Mouse (Mus musculus): ENCODE results near the gene Rfc1. TPM values are rescaled to one million over a fixed set of nuclear protein-coding genes. Genes with fewer than 3 reads are reported as not detected.
A peak's percentile ranks its signal among the peaks of the same experiment; 100 is the strongest.

Gene Rfc1
- polyA plus RNA-seq (2012; rRNA removed) (15.5 and 19.0 TPM in 2 replicates), polyA plus RNA-seq (2014; fragmentation: Nextera tagmentation; extraction: Ambion mirVana) (36.4 and 40.4 TPM in 2 replicates)

- no peaks in the 10 kb centered on the region for H3K27me3 ChIP-seq (ENCODE audit: control insufficient read depth, insufficient read depth, low read length)
- TF ChIP-seq CTCF (IDR thresholded peaks at IDR 0.05; ENCODE audit: low read depth) (no peak), EP300 (IDR thresholded peaks at IDR 0.05; ENCODE audit: low read depth) (0 out of 2 replicates have a peak, but pooled peaks have one; percentile 19)
- WGBS (ENCODE audit: insufficient replicate concordance) = under 1% methylated on average over 65 of the region's 65 CpGs
- H3K9me3 ChIP-seq (ENCODE audit: control insufficient read depth, low read length) = no peaks in the 10 kb centered on the region
- peak within 1 kb of the TSS; percentile 86 to 89 for H3K4me3 ChIP-seq (ENCODE audit: insufficient read depth in 1 of 2, low read depth in 2 of 2, low read length in 2 of 2)
- H3K36me3 ChIP-seq (replicated peaks; ENCODE audit: control insufficient read depth, insufficient read depth, low read depth) = no peaks in the 10 kb centered on the region; the same call in 1 of the 2 replicates
- peak; percentile 97 for ATAC-seq (ENCODE audit: insufficient read depth)
- peak within 1 kb of the TSS; percentile 71 for H3K4me2 ChIP-seq (ENCODE audit: low read depth)
- DNase-seq (ENCODE audit: low read depth in 3 of 3, low spot score in 3 of 3) = peak; percentile 84 to 88 (median 85)
- peak within 1 kb of the TSS; percentile 66 for H3K27ac ChIP-seq
- peak within 1 kb of the TSS; percentile 74 for H3K9ac ChIP-seq (replicated peaks)
- peaks cover 7 to 8% of the 10 kb centered on the region in 2 experiments for H3K4me1 ChIP-seq (replicated peaks; ENCODE audit: control insufficient read depth in 2 of 2, insufficient read depth in 2 of 2, low read length in 1 of 2)
Measured at GRCm38 (mm10) chr5:65335298-65336074, at the start of gene Rfc1. Gene Rfc1, minus strand, starts transcription at chr5:65335670.

- H3K27me3 ChIP-seq (ENCODE audit: control insufficient read depth, insufficient read depth, low read length) = no peaks in the 10 kb centered on the region
- no peak overlapping the region for H3K4me3 ChIP-seq (ENCODE audit: insufficient read depth in 1 of 2, low read depth in 2 of 2, low read length in 2 of 2)
- TF ChIP-seq CTCF (IDR thresholded peaks at IDR 0.05; ENCODE audit: low read depth) = no peak
- TF ChIP-seq EP300 (IDR thresholded peaks at IDR 0.05; ENCODE audit: low read depth) = no peak
- no peak overlapping the region for H3K4me2 ChIP-seq (ENCODE audit: low read depth)
- no peak overlapping the region for H3K27ac ChIP-seq
- H3K36me3 ChIP-seq (replicated peaks; ENCODE audit: control insufficient read depth, insufficient read depth, low read depth) = no peaks in the 10 kb centered on the region
- ATAC-seq (ENCODE audit: insufficient read depth) (no peak), DNase-seq (ENCODE audit: low read depth in 3 of 3, low spot score in 3 of 3) (no peak)
- no peak overlapping the region for H3K9ac ChIP-seq (replicated peaks)
- 66% methylated on average over 7 of the region's 7 CpGs for WGBS (ENCODE audit: insufficient replicate concordance)
- H3K4me1 ChIP-seq (replicated peaks; ENCODE audit: control insufficient read depth in 2 of 2, insufficient read depth in 2 of 2, low read length in 1 of 2) = 0 out of 4 replicates have a peak, but pooled peaks cover 0 to 2% of the 10 kb centered on the region in 2 experiments
- no peaks in the 10 kb centered on the region for H3K9me3 ChIP-seq (ENCODE audit: control insufficient read depth, low read length)
Measured at GRCm38 (mm10) chr5:65374746-65375145, 39.3 kb upstream of the Rfc1 start.

- Histone ChIP-seq H3K9ac (replicated peaks) (no peak overlapping the region), H3K4me1 (replicated peaks; ENCODE audit: control insufficient read depth in 2 of 2, insufficient read depth in 2 of 2, low read length in 1 of 2) (0 out of 4 replicates have a peak, but pooled peaks cover 0 to 3% of the 10 kb centered on the region in 2 experiments), H3K27ac (no peak overlapping the region), H3K4me3 (ENCODE audit: insufficient read depth in 1 of 2, low read depth in 2 of 2, low read length in 2 of 2) (no peak overlapping the region), H3K27me3 (ENCODE audit: control insufficient read depth, insufficient read depth, low read length) (no peaks in the 10 kb centered on the region), H3K4me2 (ENCODE audit: low read depth) (no peak overlapping the region), H3K36me3 (replicated peaks; ENCODE audit: control insufficient read depth, insufficient read depth, low read depth) (no peaks in the 10 kb centered on the region), H3K9me3 (ENCODE audit: control insufficient read depth, low read length) (no peaks in the 10 kb centered on the region)
- 78% methylated on average over 7 of the region's 7 CpGs for WGBS (ENCODE audit: insufficient replicate concordance)
- ATAC-seq (ENCODE audit: insufficient read depth) = no peak
- TF ChIP-seq EP300 (IDR thresholded peaks at IDR 0.05; ENCODE audit: low read depth) (no peak), CTCF (IDR thresholded peaks at IDR 0.05; ENCODE audit: low read depth) (no peak)
- no peak for DNase-seq (ENCODE audit: low read depth in 3 of 3, low spot score in 3 of 3)
Measured at GRCm38 (mm10) chr5:65371551-65371950, 36.1 kb upstream of the Rfc1 start.

DNA sequence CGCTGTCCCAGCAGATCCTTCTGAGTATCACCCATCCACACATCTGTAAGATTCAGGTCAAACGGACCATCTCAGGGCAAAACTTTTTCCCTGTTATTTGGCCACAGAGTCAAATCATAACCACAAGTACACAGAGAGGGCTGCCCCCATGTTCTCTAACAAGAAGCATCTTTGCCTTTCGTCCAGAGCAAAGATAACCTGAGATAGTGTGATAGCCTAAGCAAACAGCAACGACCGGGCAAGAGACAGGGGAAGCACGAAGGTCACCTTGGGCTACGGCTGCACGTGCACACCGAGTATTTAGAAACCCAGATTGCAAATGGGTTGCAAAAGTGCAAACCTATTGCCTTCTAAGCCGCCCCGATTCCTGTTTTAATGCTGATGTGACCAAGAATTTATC lies 32.4 kb upstream of the Rfc1 start:
- DNase-seq (ENCODE audit: low read depth in 3 of 3, low spot score in 3 of 3) = no peak
- Histone ChIP-seq H3K36me3 (replicated peaks; ENCODE audit: control insufficient read depth, insufficient read depth, low read depth) (no peaks in the 10 kb centered on the region), H3K4me3 (ENCODE audit: insufficient read depth in 1 of 2, low read depth in 2 of 2, low read length in 2 of 2) (no peak overlapping the region), H3K27ac (no peak overlapping the region), H3K9me3 (ENCODE audit: control insufficient read depth, low read length) (no peaks in the 10 kb centered on the region), H3K4me2 (ENCODE audit: low read depth) (peak overlapping the region; percentile 26; the same call in 1 of the 2 replicates), H3K9ac (replicated peaks) (no peak overlapping the region), H3K4me1 (replicated peaks; ENCODE audit: control insufficient read depth in 2 of 2, insufficient read depth in 2 of 2, low read length in 1 of 2) (0 out of 4 replicates have a peak, but pooled peaks cover 0 to 2% of the 10 kb centered on the region in 2 experiments), H3K27me3 (ENCODE audit: control insufficient read depth, insufficient read depth, low read length) (no peaks in the 10 kb centered on the region)
- ATAC-seq (ENCODE audit: insufficient read depth) = peak; percentile 57; the same call in 1 of the 2 replicates
- TF ChIP-seq EP300 (IDR thresholded peaks at IDR 0.05; ENCODE audit: low read depth) (no peak), CTCF (IDR thresholded peaks at IDR 0.05; ENCODE audit: low read depth) (no peak)
- 62% methylated on average over 11 of the region's 11 CpGs for WGBS (ENCODE audit: insufficient replicate concordance)

DNA sequence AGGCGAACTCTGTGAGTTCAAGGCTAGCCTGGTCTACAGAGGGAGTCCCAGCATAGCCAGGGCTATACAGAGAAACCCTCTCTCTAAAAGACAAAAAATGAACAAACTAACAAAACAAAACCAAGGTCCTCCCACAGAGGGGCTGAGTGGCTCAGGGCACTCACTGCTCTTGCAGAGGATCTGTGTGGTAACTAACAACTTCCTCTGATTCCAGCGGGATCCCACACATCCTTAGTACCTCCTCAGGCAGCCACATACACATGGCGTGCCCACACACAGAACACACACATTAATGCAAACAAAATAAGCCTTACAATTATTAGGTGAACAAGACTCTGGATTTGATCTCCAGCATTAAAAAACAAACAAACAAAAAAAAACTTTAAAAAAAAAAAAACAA lies 22.3 kb upstream of the Rfc1 start:
- no peak overlapping the region for H3K4me3 ChIP-seq (ENCODE audit: insufficient read depth in 1 of 2, low read depth in 2 of 2, low read length in 2 of 2)
- ATAC-seq (ENCODE audit: insufficient read depth) (no peak), DNase-seq (ENCODE audit: low read depth in 3 of 3, low spot score in 3 of 3) (no peak)
- peaks cover 2% of the 10 kb centered on the region; the same call in 1 of the 2 replicates for H3K9me3 ChIP-seq (ENCODE audit: control insufficient read depth, low read length)
- peaks cover 0 to 8% of the 10 kb centered on the region in 2 experiments; a peak in 1 of 4 replicates for H3K4me1 ChIP-seq (replicated peaks; ENCODE audit: control insufficient read depth in 2 of 2, insufficient read depth in 2 of 2, low read length in 1 of 2)
- no peak overlapping the region for H3K4me2 ChIP-seq (ENCODE audit: low read depth)
- no peaks in the 10 kb centered on the region for H3K36me3 ChIP-seq (replicated peaks; ENCODE audit: control insufficient read depth, insufficient read depth, low read depth)
- no peak overlapping the region for H3K27ac ChIP-seq
- 46% methylated on average over 3 of the region's 3 CpGs for WGBS (ENCODE audit: insufficient replicate concordance)
- H3K27me3 ChIP-seq (ENCODE audit: control insufficient read depth, insufficient read depth, low read length) = no peaks in the 10 kb centered on the region
- no peak for TF ChIP-seq EP300 (IDR thresholded peaks at IDR 0.05; ENCODE audit: low read depth)
- TF ChIP-seq CTCF (IDR thresholded peaks at IDR 0.05; ENCODE audit: low read depth) = no peak
- no peak overlapping the region for H3K9ac ChIP-seq (replicated peaks)
